Mouse (Mus musculus) erythroblast, embryonic 14.5 days (primary cell): ENCODE data around the gene Zbtb8os. TPM values are rescaled to one million over a fixed set of nuclear protein-coding genes. Genes with fewer than 3 reads are reported as not detected.

ENCODE experiments used
- H3K27me3 ChIP-seq: 2 replicates; pipeline ENCODE4 v1.6.1; 2012; ENCODE audit warnings: inconsistent platforms; ENCODE audit not compliant: control insufficient read depth
- H3K36me3 ChIP-seq: 2 replicates; pipeline ENCODE4 v1.6.1; 2012; ENCODE audit warnings: mild to moderate bottlenecking, inconsistent platforms; ENCODE audit not compliant: control insufficient read depth
- H3K4me1 ChIP-seq: 2 replicates; pipeline ENCODE4 v1.6.1; 2012; ENCODE audit warnings: inconsistent platforms; ENCODE audit not compliant: control insufficient read depth
- H3K4me3 ChIP-seq: replicated peaks from 2 replicates; pipeline ENCODE3; 2012; ENCODE audit warnings: moderate library complexity, mild to moderate bottlenecking, inconsistent platforms
- H3K9me3 ChIP-seq: 2 replicates; pipeline ENCODE4 v1.6.1; 2012; ENCODE audit warnings: low read length, inconsistent platforms, mixed read lengths; ENCODE audit not compliant: control insufficient read depth
- GATA1 ChIP-seq: IDR thresholded peaks from 2 replicates; pipeline ENCODE4 v1.6.1; 2012; ENCODE audit warnings: low read length, inconsistent platforms, mixed read lengths
- TAL1 ChIP-seq: IDR thresholded peaks from 3 replicates; pipeline ENCODE4 v1.6.1; 2012; ENCODE audit warnings: low read length, inconsistent platforms, mixed read lengths
- polyA plus RNA-seq: library from polyadenylated mRNA; stranded (reverse); fragments of >175 nt; gene quantifications from 2 replicates; pipeline ENCODE4 v1.2.3, GENCODE M21; 2012

The Zbtb8os gene
- polyA plus RNA-seq, 1 experiment: 0.10 TPM

DNA sequence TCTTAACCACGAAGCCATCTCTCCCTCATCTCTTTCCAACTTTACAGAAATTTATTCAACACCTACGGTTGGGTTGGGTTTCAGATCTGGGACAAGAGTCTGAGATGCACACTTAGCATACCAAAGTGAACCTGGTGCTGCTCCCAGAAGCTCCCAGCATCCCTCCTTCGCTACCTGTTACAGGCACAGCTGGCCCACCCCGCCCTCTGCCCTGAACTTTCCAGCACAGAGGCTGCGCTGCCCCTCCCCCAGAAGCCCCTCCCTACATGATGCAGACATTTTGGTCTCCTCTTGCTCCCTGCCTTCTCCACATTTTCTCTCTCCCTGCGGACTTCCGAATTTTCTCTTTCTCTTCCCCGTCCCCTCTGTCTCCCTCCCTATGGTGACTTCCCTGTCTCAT lies 45.7 kb downstream of the Zbtb8os start:
- Histone ChIP-seq H3K4me3 (no peak overlapping the region), H3K4me1 (peaks cover 41% of the 10 kb centered on the region), H3K27me3 (peaks cover 34% of the 10 kb centered on the region), H3K36me3 (no peaks in the 10 kb centered on the region), H3K9me3 (no peaks in the 10 kb centered on the region)
- no peak for TF ChIP-seq TAL1
- no peak for TF ChIP-seq GATA1

DNA sequence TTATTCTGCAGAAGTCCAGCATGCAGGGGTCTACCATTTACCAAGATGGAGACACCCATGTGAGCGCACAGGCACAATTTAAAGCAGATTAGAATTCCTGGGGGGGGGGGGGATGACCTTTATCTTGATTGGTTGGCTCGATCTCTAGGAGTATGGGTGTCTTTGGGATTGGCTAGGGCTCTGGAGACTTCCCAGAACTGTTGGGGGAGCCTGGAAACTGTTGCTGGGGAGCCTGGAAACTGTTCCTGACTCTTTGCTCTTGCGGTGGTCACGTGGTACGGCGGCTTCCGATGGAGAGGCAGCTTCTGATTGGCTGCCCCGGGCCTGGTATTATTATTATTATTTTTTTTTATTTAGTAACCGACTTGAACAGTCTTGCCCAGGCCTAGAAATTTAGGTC lies 46.5 kb downstream of the Zbtb8os start:
- no peak overlapping the region for H3K4me3 ChIP-seq
- no peaks in the 10 kb centered on the region for H3K36me3 ChIP-seq
- TF ChIP-seq GATA1 (no peak), TAL1 (no peak)
- H3K9me3 ChIP-seq: no peaks in the 10 kb centered on the region
- H3K4me1 ChIP-seq: peaks cover 43% of the 10 kb centered on the region
- H3K27me3 ChIP-seq: peaks cover 27% of the 10 kb centered on the region

DNA sequence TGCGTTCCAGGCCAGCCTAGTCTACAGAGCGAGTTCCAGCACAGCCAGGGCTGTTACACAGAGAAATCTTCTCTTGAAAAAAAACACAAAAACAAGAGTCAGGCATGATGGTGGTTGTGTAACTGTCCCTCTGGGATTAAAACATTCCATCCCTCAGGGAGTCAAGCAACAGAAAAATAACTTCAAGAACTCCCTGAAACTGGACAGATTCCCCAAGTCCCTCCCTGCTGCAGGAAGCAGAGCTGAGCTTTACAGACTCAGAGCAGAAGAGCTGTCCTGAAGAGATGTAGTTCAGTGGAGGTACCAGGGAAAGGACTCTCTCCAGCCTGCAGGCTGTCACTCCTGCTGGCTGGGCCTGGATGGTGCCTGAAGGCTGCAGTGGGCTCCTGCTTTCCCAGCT lies 47.0 kb downstream of the Zbtb8os start:
- TF ChIP-seq TAL1: no peak
- TF ChIP-seq GATA1: no peak
- Histone ChIP-seq H3K36me3 (no peaks in the 10 kb centered on the region), H3K4me1 (peaks cover 42% of the 10 kb centered on the region), H3K27me3 (peaks cover 22% of the 10 kb centered on the region), H3K4me3 (no peak overlapping the region), H3K9me3 (no peaks in the 10 kb centered on the region)

DNA sequence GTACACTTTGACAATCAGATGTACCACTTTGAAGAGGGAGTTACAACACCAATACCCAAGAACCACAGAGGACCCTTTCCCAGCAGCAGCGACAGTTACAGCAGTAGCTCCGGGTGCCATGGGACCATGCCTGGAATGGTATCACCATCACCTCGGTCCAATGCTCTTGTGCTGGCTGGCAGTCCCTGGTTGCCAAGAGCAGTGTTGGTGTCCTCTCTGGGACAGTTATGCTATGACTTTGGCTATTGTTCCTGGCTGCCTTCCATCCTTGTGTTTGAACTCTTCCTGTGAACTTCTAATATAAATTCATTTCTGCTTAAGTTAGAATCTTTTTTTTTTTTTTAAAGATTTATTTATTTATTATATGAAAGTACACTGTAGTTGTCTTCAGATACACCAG lies 48.1 kb downstream of the Zbtb8os start:
- H3K4me1 ChIP-seq: peaks cover 38% of the 10 kb centered on the region
- no peaks in the 10 kb centered on the region for H3K36me3 ChIP-seq
- H3K27me3 ChIP-seq: peaks cover 11% of the 10 kb centered on the region
- H3K4me3 ChIP-seq: no peak overlapping the region
- TF ChIP-seq TAL1 (no peak), GATA1 (no peak)
- no peaks in the 10 kb centered on the region for H3K9me3 ChIP-seq

DNA sequence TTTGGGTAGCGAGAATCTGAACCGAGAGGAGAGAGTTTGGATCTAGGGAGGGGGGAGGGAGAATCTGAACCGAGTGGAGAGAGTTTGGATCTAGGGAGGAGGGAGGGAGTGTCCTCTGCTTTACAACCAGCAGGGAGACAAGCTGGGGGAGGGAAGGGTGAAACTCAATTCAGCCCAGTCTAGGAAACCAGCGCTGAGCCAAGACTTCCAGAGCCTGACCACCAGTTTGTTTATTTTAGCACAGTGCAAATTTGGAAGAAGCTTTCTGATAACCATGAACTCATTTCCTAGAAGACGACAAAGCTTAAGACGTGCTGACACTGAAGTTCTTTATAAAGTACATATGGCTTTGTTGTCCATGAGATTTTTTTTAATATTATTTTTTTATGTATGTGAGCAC lies 48.9 kb downstream of the Zbtb8os start:
- Histone ChIP-seq H3K36me3 (no peaks in the 10 kb centered on the region), H3K27me3 (peaks cover 5% of the 10 kb centered on the region; the same call in 1 of the 2 replicates), H3K4me1 (peaks cover 38% of the 10 kb centered on the region), H3K9me3 (no peaks in the 10 kb centered on the region), H3K4me3 (no peak overlapping the region)
- TF ChIP-seq TAL1: no peak
- no peak for TF ChIP-seq GATA1

DNA sequence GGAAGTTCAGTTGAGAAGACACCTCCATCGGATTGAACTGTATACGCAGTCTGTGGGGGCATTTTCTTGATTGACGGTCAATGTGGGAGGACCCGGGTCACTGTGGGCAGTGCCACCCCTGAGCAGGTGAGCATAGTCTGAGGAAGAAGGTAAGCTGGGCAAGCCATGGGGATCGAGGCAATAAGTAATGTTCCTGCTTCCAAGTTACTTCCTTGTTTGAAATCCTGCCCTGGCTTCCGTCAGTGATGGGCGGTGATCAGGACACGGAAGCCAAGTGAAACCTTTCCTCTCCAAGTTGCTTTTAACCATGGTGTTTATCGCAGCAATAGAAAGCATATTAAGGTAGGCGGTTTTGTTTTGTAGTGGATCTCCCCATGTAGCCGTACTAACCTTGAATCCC lies 50.2 kb downstream of the Zbtb8os start:
- Histone ChIP-seq H3K4me3 (no peak overlapping the region), H3K4me1 (peaks cover 38% of the 10 kb centered on the region), H3K27me3 (no peaks in the 10 kb centered on the region), H3K9me3 (no peaks in the 10 kb centered on the region), H3K36me3 (no peaks in the 10 kb centered on the region)
- TF ChIP-seq TAL1 (no peak), GATA1 (no peak)

DNA sequence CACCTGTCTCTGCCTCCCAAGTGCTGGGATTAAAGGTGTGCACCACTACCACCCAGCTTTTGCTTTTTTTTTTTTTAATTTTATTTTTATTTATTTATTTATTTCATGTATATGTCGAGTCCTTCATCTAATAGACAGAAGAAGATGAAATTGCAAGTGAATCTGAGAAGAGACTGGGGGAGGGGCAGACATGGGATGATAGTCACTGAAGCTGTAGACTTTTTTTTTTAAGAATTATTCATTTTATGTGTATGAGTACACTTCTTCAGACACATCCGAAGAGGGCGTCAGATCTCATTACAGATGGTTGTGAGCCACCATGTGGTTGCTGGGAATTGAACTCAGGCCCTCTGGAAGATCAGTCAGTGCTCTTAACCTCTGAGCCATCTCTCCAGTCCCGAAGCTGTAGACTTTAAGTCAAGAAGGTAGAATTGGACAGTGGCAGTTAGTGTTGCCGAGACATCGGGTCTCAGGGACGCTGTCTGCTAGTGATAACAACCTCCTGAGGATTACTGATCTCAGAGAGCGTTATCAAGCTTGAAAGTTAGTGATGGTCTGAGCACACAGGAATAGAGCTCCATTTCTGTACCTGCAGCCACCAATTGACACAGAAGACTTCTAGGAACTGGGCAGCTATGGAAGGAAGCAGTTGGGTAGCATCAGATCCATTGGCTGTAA lies 50.9 kb downstream of the Zbtb8os start:
- H3K27me3 ChIP-seq: no peaks in the 10 kb centered on the region
- no peak overlapping the region for H3K4me3 ChIP-seq
- no peaks in the 10 kb centered on the region for H3K36me3 ChIP-seq
- peaks cover 36% of the 10 kb centered on the region for H3K4me1 ChIP-seq
- peak; percentile 28; the same call in 1 of the 2 replicates for TF ChIP-seq GATA1
- peak; percentile 39; the same call in 1 of the 3 replicates for TF ChIP-seq TAL1
- no peaks in the 10 kb centered on the region for H3K9me3 ChIP-seq

DNA sequence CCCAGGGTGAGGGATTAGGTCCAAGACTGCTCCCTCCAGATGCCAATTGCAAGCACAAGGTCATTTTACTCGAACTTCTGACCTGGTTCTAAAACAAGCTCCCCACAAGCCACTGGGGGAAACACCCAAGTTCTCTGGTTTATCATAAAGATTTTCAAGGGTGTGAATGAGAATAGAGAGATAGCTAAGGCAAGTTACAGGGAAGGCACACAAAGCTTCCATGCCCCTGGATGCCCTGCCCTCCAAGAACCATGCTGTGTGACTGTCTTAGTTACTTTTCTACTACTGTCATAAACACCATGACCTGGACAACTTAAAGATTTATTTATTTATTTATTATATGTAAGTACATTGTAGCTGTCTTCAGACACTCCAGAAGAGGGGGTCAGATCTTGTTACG lies 51.5 kb downstream of the Zbtb8os start:
- Histone ChIP-seq H3K27me3 (no peaks in the 10 kb centered on the region), H3K4me1 (peaks cover 37% of the 10 kb centered on the region), H3K36me3 (no peaks in the 10 kb centered on the region), H3K4me3 (no peak overlapping the region), H3K9me3 (no peaks in the 10 kb centered on the region)
- no peak for TF ChIP-seq GATA1
- TF ChIP-seq TAL1: no peak

DNA sequence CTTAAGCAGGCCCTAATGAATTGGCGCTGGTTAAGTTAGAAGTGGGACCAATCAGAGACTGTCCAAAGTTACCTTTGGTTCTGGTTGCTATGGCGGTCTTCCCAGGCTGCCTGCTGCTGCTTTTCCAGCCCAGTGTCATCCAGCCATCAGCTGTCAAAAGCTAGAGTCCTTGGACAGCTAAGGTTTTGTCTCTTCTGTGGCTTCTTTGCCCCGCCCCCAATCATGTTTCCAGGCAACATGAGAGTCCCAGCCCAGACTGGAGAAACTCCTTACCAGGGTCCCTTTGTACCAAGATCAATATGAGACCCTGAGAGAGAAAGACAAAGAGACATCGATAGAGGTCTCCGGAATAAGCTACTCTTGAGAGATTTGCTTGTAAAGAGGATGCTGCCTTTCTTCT lies 52.9 kb downstream of the Zbtb8os start:
- H3K4me1 ChIP-seq: peaks cover 38% of the 10 kb centered on the region
- H3K4me3 ChIP-seq: no peak overlapping the region
- no peak for TF ChIP-seq TAL1
- TF ChIP-seq GATA1: no peak
- H3K9me3 ChIP-seq: no peaks in the 10 kb centered on the region
- H3K36me3 ChIP-seq: no peaks in the 10 kb centered on the region
- no peaks in the 10 kb centered on the region for H3K27me3 ChIP-seq
